Mouse (Mus musculus) midbrain, embryonic 15.5 days (tissue): Measurements from ENCODE around the gene Sc5d. TPM values are rescaled to one million over a fixed set of nuclear protein-coding genes. Genes with fewer than 3 reads are reported as not detected.

ENCODE experiments used
- ATAC-seq: fragments of 200-750 bp; cut with Nextera tagmentation; replicated peaks from 2 replicates; pipeline ENCODE4 v1.8.0; 2017; ENCODE audit warnings: moderate TSS enrichment
- H3K27ac ChIP-seq: fragments of 300-500 bp; sonication (generic); 2 replicates; pipeline ENCODE4 v1.5.1; 2015; ENCODE audit warnings: mild to moderate bottlenecking, inconsistent platforms
- H3K27me3 ChIP-seq: fragments of 300-500 bp; sonication (generic); replicated peaks from 2 replicates; pipeline ENCODE4 v1.6.1; 2015; ENCODE audit warnings: inconsistent platforms
- H3K36me3 ChIP-seq: fragments of 300-500 bp; sonication (generic); replicated peaks from 2 replicates; pipeline ENCODE4 v1.6.1; 2015; ENCODE audit warnings: inconsistent platforms
- H3K4me1 ChIP-seq: fragments of 300-500 bp; sonication (generic); 2 replicates; pipeline ENCODE4 v1.6.1; 2015; ENCODE audit warnings: inconsistent platforms
- H3K4me2 ChIP-seq: fragments of 300-500 bp; sonication (generic); 2 replicates; pipeline ENCODE4 v1.6.1; 2015; ENCODE audit warnings: inconsistent platforms, mild to moderate bottlenecking, moderate library complexity
- H3K4me3 ChIP-seq: fragments of 300-500 bp; sonication (generic); 2 replicates; pipeline ENCODE4 v1.5.1; 2015; ENCODE audit warnings: mild to moderate bottlenecking, inconsistent platforms
- H3K9ac ChIP-seq: fragments of 300-500 bp; sonication (generic); 2 replicates; pipeline ENCODE4 v1.6.1; 2015; ENCODE audit warnings: mild to moderate bottlenecking, inconsistent platforms
- H3K9me3 ChIP-seq: fragments of 300-500 bp; sonication (generic); 2 replicates; pipeline ENCODE4 v1.6.1; 2016; ENCODE audit warnings: inconsistent platforms
- WGBS: fragments of 180-500 bp; shearing (Covaris S2); methylation state at CpG from one replicate; pipeline ENCODE4 v1.1.7; 2015; ENCODE audit warnings: mixed read lengths; 5-methylcytosine and 5-hydroxymethylcytosine counted together
- polyA plus RNA-seq: library from polyadenylated mRNA; unstranded; fragments of >200 nt; fragmentation: Nextera tagmentation; extraction: Ambion mirVana; gene quantifications from 2 replicates; pipeline ENCODE4 v1.2.1, GENCODE M21; 2015

The Sc5d gene
- polyA plus RNA-seq, result 73.1 and 74.4 TPM in 2 replicates

GRCm38 (mm10) chr9:42264145-42264544, at the start of gene Sc5d:
TSS of gene Sc5d (minus strand) at chr9:42264256.
- 0% methylated on average over 46 of the region's 49 CpGs for WGBS
- Histone ChIP-seq H3K4me3 (peak within 1 kb of the TSS; percentile 77), H3K9ac (peak within 1 kb of the TSS; percentile 77), H3K27me3 (no peaks in the 10 kb centered on the region), H3K9me3 (no peaks in the 10 kb centered on the region), H3K4me2 (peak within 1 kb of the TSS; percentile 65), H3K27ac (peak within 1 kb of the TSS; percentile 90), H3K36me3 (peaks cover 1% of the 10 kb centered on the region; the same call in 1 of the 2 replicates), H3K4me1 (peaks cover 36% of the 10 kb centered on the region)
- ATAC-seq, result peak; percentile 98

GRCm38 (mm10) chr9:42311311-42311710, 47.3 kb upstream of the Sc5d start:
- no peak for ATAC-seq
- no peaks in the 10 kb centered on the region for H3K27me3 ChIP-seq
- H3K9ac ChIP-seq, result no peak overlapping the region
- no peaks in the 10 kb centered on the region for H3K9me3 ChIP-seq
- H3K4me2 ChIP-seq, result no peak overlapping the region
- H3K36me3 ChIP-seq, result no peaks in the 10 kb centered on the region
- no peaks in the 10 kb centered on the region for H3K4me1 ChIP-seq
- no peak overlapping the region for H3K4me3 ChIP-seq
- 96% methylated on average over 3 of the region's 3 CpGs for WGBS
- H3K27ac ChIP-seq, result no peak overlapping the region

- Histone ChIP-seq H3K4me1 (no peaks in the 10 kb centered on the region), H3K9ac (no peak overlapping the region), H3K9me3 (no peaks in the 10 kb centered on the region), H3K27ac (no peak overlapping the region), H3K4me2 (no peak overlapping the region), H3K36me3 (no peaks in the 10 kb centered on the region), H3K4me3 (no peak overlapping the region), H3K27me3 (no peaks in the 10 kb centered on the region)
- no peak for ATAC-seq
- 86% methylated on average over 4 of the region's 4 CpGs for WGBS
Observed at GRCm38 (mm10) chr9:42303894-42304293, 39.8 kb upstream of the Sc5d start.

GRCm38 (mm10) chr9:42301082-42301633, 37.1 kb upstream of the Sc5d start:
- no peak for ATAC-seq
- Histone ChIP-seq H3K27me3 (no peaks in the 10 kb centered on the region), H3K27ac (no peak overlapping the region), H3K4me2 (no peak overlapping the region), H3K9me3 (no peaks in the 10 kb centered on the region), H3K9ac (no peak overlapping the region), H3K4me3 (no peak overlapping the region), H3K4me1 (no peaks in the 10 kb centered on the region), H3K36me3 (no peaks in the 10 kb centered on the region)
- 73% methylated on average over 6 of the region's 6 CpGs for WGBS

GRCm38 (mm10) chr9:42296297-42296922, 32.4 kb upstream of the Sc5d start:
- Histone ChIP-seq H3K4me3 (no peak overlapping the region), H3K27me3 (no peaks in the 10 kb centered on the region), H3K4me1 (peaks cover 3% of the 10 kb centered on the region; the same call in 1 of the 2 replicates), H3K27ac (no peak overlapping the region), H3K9ac (no peak overlapping the region), H3K36me3 (no peaks in the 10 kb centered on the region), H3K4me2 (no peak overlapping the region), H3K9me3 (no peaks in the 10 kb centered on the region)
- no peak for ATAC-seq
- WGBS, result 91% methylated on average over 10 of the region's 10 CpGs

- 83% methylated on average over 2 of the region's 2 CpGs for WGBS
- H3K36me3 ChIP-seq, result no peaks in the 10 kb centered on the region
Observed at GRCm38 (mm10) chr9:42294131-42294530, 30.1 kb upstream of the Sc5d start.

GRCm38 (mm10) chr9:42293596-42293995, 29.5 kb upstream of the Sc5d start:
- WGBS, result 70% methylated on average over 3 of the region's 3 CpGs
- no peak for ATAC-seq

More at GRCm38 (mm10) chr9:42294131-42294530, 30.1 kb upstream of the Sc5d start:
- H3K9me3 ChIP-seq, result no peaks in the 10 kb centered on the region
- H3K4me3 ChIP-seq, result no peak overlapping the region
- H3K4me2 ChIP-seq, result no peak overlapping the region
- no peak for ATAC-seq
- H3K9ac ChIP-seq, result no peak overlapping the region
- H3K27me3 ChIP-seq, result no peaks in the 10 kb centered on the region
- H3K4me1 ChIP-seq, result peaks cover 3% of the 10 kb centered on the region; the same call in 1 of the 2 replicates
- H3K27ac ChIP-seq, result no peak overlapping the region

GRCm38 (mm10) chr9:42293051-42293450, 29.0 kb upstream of the Sc5d start:
- Histone ChIP-seq H3K9ac (no peak overlapping the region), H3K9me3 (no peaks in the 10 kb centered on the region), H3K4me2 (no peak overlapping the region), H3K4me3 (no peak overlapping the region), H3K27me3 (no peaks in the 10 kb centered on the region), H3K36me3 (no peaks in the 10 kb centered on the region), H3K4me1 (peaks cover 3% of the 10 kb centered on the region; the same call in 1 of the 2 replicates), H3K27ac (peak overlapping the region; percentile 21; the same call in 1 of the 2 replicates)
- ATAC-seq, result no peak
- 18% methylated on average over 7 of the region's 7 CpGs for WGBS

More at GRCm38 (mm10) chr9:42293596-42293995, 29.5 kb upstream of the Sc5d start:
- H3K4me2 ChIP-seq, result no peak overlapping the region
- no peak overlapping the region for H3K9ac ChIP-seq
- peaks cover 3% of the 10 kb centered on the region; the same call in 1 of the 2 replicates for H3K4me1 ChIP-seq
- no peaks in the 10 kb centered on the region for H3K9me3 ChIP-seq
- H3K4me3 ChIP-seq, result no peak overlapping the region
- H3K27ac ChIP-seq, result no peak overlapping the region
- H3K36me3 ChIP-seq, result no peaks in the 10 kb centered on the region
- no peaks in the 10 kb centered on the region for H3K27me3 ChIP-seq

- H3K27ac ChIP-seq, result no peak overlapping the region
- 77% methylated on average over 4 of the region's 4 CpGs for WGBS
- no peaks in the 10 kb centered on the region for H3K9me3 ChIP-seq
- ATAC-seq, result no peak
- no peak overlapping the region for H3K4me3 ChIP-seq
- H3K27me3 ChIP-seq, result no peaks in the 10 kb centered on the region
- no peaks in the 10 kb centered on the region for H3K4me1 ChIP-seq
- H3K36me3 ChIP-seq, result no peaks in the 10 kb centered on the region
- H3K4me2 ChIP-seq, result no peak overlapping the region
- H3K9ac ChIP-seq, result no peak overlapping the region
Observed at GRCm38 (mm10) chr9:42279676-42280075, 15.6 kb upstream of the Sc5d start.

GRCm38 (mm10) chr9:42278046-42278445, 14.0 kb upstream of the Sc5d start:
- H3K9ac ChIP-seq, result no peak overlapping the region
- H3K27me3 ChIP-seq, result no peaks in the 10 kb centered on the region
- no peaks in the 10 kb centered on the region for H3K9me3 ChIP-seq
- H3K36me3 ChIP-seq, result no peaks in the 10 kb centered on the region
- H3K4me1 ChIP-seq, result no peaks in the 10 kb centered on the region
- no peak overlapping the region for H3K4me3 ChIP-seq
- no peak for ATAC-seq
- no peak overlapping the region for H3K27ac ChIP-seq
- H3K4me2 ChIP-seq, result no peak overlapping the region
- WGBS, result 84% methylated on average over 3 of the region's 3 CpGs

- H3K27me3 ChIP-seq, result no peaks in the 10 kb centered on the region
- no peak overlapping the region for H3K4me2 ChIP-seq
- no peak overlapping the region for H3K9ac ChIP-seq
- no peaks in the 10 kb centered on the region for H3K4me1 ChIP-seq
- no peaks in the 10 kb centered on the region for H3K36me3 ChIP-seq
- no peak for ATAC-seq
- H3K27ac ChIP-seq, result no peak overlapping the region
- no peaks in the 10 kb centered on the region for H3K9me3 ChIP-seq
- no peak overlapping the region for H3K4me3 ChIP-seq
- 97% methylated on average over 1 of the region's 1 CpGs for WGBS
Observed at GRCm38 (mm10) chr9:42277606-42278005, 13.6 kb upstream of the Sc5d start.

- H3K4me1 ChIP-seq, result no peaks in the 10 kb centered on the region
- no peaks in the 10 kb centered on the region for H3K36me3 ChIP-seq
- H3K4me2 ChIP-seq, result no peak overlapping the region
- H3K9ac ChIP-seq, result no peak overlapping the region
- no peaks in the 10 kb centered on the region for H3K9me3 ChIP-seq
- no peak overlapping the region for H3K27ac ChIP-seq
- no peak overlapping the region for H3K4me3 ChIP-seq
- no peak for ATAC-seq
- H3K27me3 ChIP-seq, result no peaks in the 10 kb centered on the region
Observed at GRCm38 (mm10) chr9:42277162-42277561, 13.1 kb upstream of the Sc5d start.

- Histone ChIP-seq H3K27ac (no peak overlapping the region), H3K9me3 (no peaks in the 10 kb centered on the region), H3K4me1 (no peaks in the 10 kb centered on the region), H3K9ac (no peak overlapping the region), H3K36me3 (no peaks in the 10 kb centered on the region), H3K4me3 (no peak overlapping the region), H3K27me3 (no peaks in the 10 kb centered on the region), H3K4me2 (no peak overlapping the region)
- WGBS, result 69% methylated on average over 11 of the region's 11 CpGs
- no peak for ATAC-seq
Observed at GRCm38 (mm10) chr9:42275761-42276145, 11.7 kb upstream of the Sc5d start.
